Mouse (Mus musculus): ENCODE results near the gene Ncf4.

GRCm38 (mm10) chr15:78241335-78241734 is 3.3 kb upstream of the Ncf4 start:
- no peak for TF ChIP-seq CTCF (IDR thresholded peaks at IDR 0.05; ENCODE audit: borderline replicate concordance, control insufficient read depth, extremely low read depth, insufficient read depth, low read length, poor library complexity)
- no peak for TF ChIP-seq POLR2A (IDR thresholded peaks at IDR 0.05; ENCODE audit: control insufficient read depth, extremely low read depth, insufficient read depth, low read length, poor library complexity)
